Mouse (Mus musculus) heart, embryonic 13.5 days (tissue): ENCODE measurements around the gene Chrna1. TPM values are rescaled to one million over a fixed set of nuclear protein-coding genes. Genes with fewer than 3 reads are reported as not detected.
"Not testable (repeated sequence)": the region's sequence is repeated elsewhere in the genome, so short reads cannot be mapped to it uniquely, and the experiment has no call there.

Experiments used
- ATAC-seq: fragments of 200-750 bp; cut with Nextera tagmentation; 2 replicates; pipeline ENCODE4 v1.8.0; 2017; ENCODE audit warnings: moderate TSS enrichment; ENCODE audit not compliant: insufficient number of reproducible peaks, low FRiP score, low TSS enrichment; ENCODE audit errors: extremely low read depth
- H3K27ac ChIP-seq: fragments of 300-500 bp; sonication (generic); replicated peaks from 2 replicates; pipeline ENCODE4 v1.5.1; 2015; ENCODE audit warnings: moderate library complexity, mild to moderate bottlenecking, inconsistent platforms
- H3K27me3 ChIP-seq: fragments of 300-500 bp; sonication (generic); replicated peaks from 2 replicates; pipeline ENCODE4 v1.6.1; 2015; ENCODE audit warnings: mild to moderate bottlenecking, inconsistent platforms
- H3K36me3 ChIP-seq: fragments of 300-500 bp; sonication (generic); 2 replicates; pipeline ENCODE4 v1.6.1; 2015; ENCODE audit warnings: mild to moderate bottlenecking, inconsistent platforms
- H3K4me1 ChIP-seq: fragments of 300-500 bp; sonication (generic); 2 replicates; pipeline ENCODE4 v1.6.1; 2015; ENCODE audit warnings: inconsistent platforms
- H3K4me2 ChIP-seq: fragments of 300-500 bp; sonication (generic); 2 replicates; pipeline ENCODE4 v1.6.1; 2015; ENCODE audit warnings: inconsistent platforms, mild to moderate bottlenecking, moderate library complexity
- H3K4me3 ChIP-seq: fragments of 300-500 bp; sonication (generic); 2 replicates; pipeline ENCODE4 v1.5.1; 2015; ENCODE audit warnings: moderate library complexity, mild to moderate bottlenecking, inconsistent platforms
- H3K9ac ChIP-seq: fragments of 300-500 bp; sonication (generic); 2 replicates; pipeline ENCODE4 v1.6.1; 2015; ENCODE audit warnings: inconsistent platforms, mild to moderate bottlenecking, moderate library complexity
- H3K9me3 ChIP-seq: fragments of 300-500 bp; sonication (generic); 2 replicates; pipeline ENCODE4 v1.6.1; 2016; ENCODE audit warnings: inconsistent platforms
- WGBS: fragments of 180-500 bp; shearing (Covaris S2); methylation state at CpG from one replicate; pipeline ENCODE4 v1.1.7; 2015; ENCODE audit warnings: mixed read lengths; 5-methylcytosine and 5-hydroxymethylcytosine counted together
- polyA plus RNA-seq: library from polyadenylated mRNA; unstranded; fragments of >200 nt; fragmentation: Nextera tagmentation; extraction: Ambion mirVana; gene quantifications from 2 replicates; pipeline ENCODE4 v1.2.1, GENCODE M21; 2015

The Chrna1 gene
- polyA plus RNA-seq, 1 experiment from 2014 or later, result 0.15 TPM

DNA sequence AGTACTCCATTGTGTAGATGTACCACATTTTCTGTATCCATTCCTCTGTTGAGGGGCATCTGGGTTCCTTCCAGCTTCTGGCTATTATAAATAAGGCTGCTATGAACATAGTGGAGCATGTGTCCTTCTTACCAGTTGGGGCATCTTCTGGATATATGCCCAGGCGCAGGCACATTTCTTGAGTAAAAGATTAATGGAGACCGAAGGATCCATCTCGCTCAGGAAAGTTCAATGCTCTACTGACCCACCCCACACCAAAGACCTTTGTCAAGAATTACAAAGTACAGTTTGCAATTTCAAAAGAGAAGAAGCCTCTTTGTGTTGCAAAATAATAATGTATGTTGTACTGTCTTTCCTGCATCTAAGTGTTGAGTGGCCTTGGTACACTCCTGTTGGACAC lies 23.1 kb downstream of the Chrna1 start:
- not testable (repeated sequence) for H3K36me3 ChIP-seq, ATAC-seq, H3K9me3 ChIP-seq, H3K4me2 ChIP-seq, H3K4me3 ChIP-seq, H3K27me3 ChIP-seq, H3K27ac ChIP-seq, H3K9ac ChIP-seq
- WGBS, result 88% methylated on average over 3 of the region's 3 CpGs
- H3K4me1 ChIP-seq, result peaks cover 12% of the 10 kb centered on the region

DNA sequence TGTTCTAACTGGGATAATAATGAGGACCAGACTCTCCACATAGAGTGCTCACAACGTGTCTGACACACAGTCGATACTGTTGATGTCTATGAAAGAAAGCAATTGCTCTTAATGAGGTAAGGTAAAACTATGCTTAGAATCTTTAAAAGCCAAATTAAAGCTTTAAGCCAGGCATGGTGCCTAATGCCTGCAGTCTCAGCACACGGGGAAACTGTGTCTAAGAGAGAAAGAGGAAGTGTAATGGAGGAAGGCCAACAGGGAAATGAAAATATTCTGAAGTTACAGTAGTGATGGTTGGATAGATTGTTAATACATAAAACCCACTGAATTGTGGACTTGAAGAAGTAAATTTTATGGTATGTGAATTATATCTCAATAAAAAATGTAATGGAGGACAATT lies 25.7 kb downstream of the Chrna1 start:
- Histone ChIP-seq H3K4me3 (no peak overlapping the region), H3K4me2 (no peak overlapping the region), H3K27ac (no peak overlapping the region), H3K9ac (no peak overlapping the region), H3K4me1 (no peaks in the 10 kb centered on the region), H3K36me3 (no peaks in the 10 kb centered on the region), H3K27me3 (no peaks in the 10 kb centered on the region; the same call in 1 of the 2 replicates), H3K9me3 (no peaks in the 10 kb centered on the region)
- WGBS, result 75% methylated on average over 3 of the region's 3 CpGs
- ATAC-seq, result no peak

DNA sequence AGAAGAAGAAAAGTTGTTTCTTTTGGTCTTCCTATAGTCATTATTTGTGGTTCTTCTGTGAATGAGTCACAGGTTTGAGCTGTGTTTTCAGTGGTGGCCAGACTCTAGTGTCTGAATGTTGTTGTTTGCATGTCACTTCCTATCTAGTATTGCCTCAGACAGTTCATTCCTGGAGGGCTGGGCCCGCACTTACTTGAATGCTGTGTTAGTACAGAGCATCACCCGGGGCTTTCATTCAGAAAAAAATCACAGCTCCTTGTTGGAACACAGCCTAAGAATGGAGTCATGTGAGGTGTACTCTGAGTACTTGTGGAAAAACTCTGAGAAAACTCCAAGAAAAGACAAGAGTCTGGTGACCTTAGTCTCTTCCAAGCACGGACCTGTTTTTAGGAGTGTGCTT lies 27.2 kb downstream of the Chrna1 start:
- 63% methylated on average over 3 of the region's 3 CpGs for WGBS
- Histone ChIP-seq H3K9me3 (no peaks in the 10 kb centered on the region), H3K27me3 (peaks cover 4% of the 10 kb centered on the region; the same call in 1 of the 2 replicates), H3K9ac (no peak overlapping the region), H3K4me1 (no peaks in the 10 kb centered on the region), H3K27ac (no peak overlapping the region), H3K36me3 (no peaks in the 10 kb centered on the region), H3K4me2 (no peak overlapping the region), H3K4me3 (no peak overlapping the region)
- ATAC-seq, result no peak

DNA sequence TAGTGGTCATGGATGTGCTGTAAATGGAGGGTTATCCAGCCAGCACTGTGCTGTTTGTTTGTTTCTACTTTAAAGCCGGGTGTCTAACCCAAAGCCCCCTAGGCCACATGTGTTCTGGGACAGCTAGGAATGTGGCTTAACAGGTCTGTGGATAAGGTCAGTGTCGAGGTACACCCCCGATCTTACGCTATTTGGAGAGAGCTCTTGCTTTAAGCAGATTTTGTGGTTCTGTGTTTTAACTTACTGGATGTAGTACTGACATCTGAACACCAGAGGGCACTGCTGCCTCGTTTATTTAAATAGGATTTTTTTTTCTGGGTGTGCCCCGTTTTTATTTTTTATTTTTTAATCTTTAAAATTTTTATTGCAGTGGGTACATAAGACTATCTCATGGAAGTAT lies 29.4 kb downstream of the Chrna1 start:
- peaks cover 4% of the 10 kb centered on the region; the same call in 1 of the 2 replicates for H3K27me3 ChIP-seq
- H3K27ac ChIP-seq, result no peak overlapping the region
- WGBS, result 23% methylated on average over 6 of the region's 6 CpGs
- H3K4me3 ChIP-seq, result no peak overlapping the region
- H3K9me3 ChIP-seq, result no peaks in the 10 kb centered on the region
- no peak for ATAC-seq
- H3K4me2 ChIP-seq, result peak overlapping the region; percentile 29
- no peaks in the 10 kb centered on the region for H3K36me3 ChIP-seq
- no peak overlapping the region for H3K9ac ChIP-seq
- no peaks in the 10 kb centered on the region for H3K4me1 ChIP-seq

DNA sequence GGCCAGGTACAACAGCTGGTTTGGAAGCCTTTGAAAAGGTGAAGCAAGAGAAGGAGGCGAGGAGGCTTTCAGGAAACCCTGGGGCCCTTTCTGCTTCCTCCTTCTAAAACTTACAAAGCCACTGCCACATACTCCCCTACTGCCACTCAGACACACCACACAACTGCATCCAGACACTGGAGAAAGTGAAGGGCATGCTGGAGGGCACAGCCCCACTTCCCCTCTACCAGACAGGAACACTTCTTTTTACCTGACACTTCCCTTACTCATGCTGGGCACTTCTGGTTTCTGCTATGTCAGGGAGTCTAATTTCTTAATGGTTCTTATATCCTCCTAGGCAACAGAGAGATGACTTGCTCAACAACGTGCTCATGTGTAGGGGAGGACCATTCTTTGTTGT lies 31.6 kb downstream of the Chrna1 start:
- no peak overlapping the region for H3K4me2 ChIP-seq
- peaks cover 10% of the 10 kb centered on the region for H3K27me3 ChIP-seq
- H3K9ac ChIP-seq, result no peak overlapping the region
- no peaks in the 10 kb centered on the region for H3K4me1 ChIP-seq
- no peaks in the 10 kb centered on the region for H3K36me3 ChIP-seq
- WGBS, result 61% methylated on average over 2 of the region's 2 CpGs
- H3K9me3 ChIP-seq, result no peaks in the 10 kb centered on the region
- H3K27ac ChIP-seq, result no peak overlapping the region
- ATAC-seq, result no peak
- no peak overlapping the region for H3K4me3 ChIP-seq

DNA sequence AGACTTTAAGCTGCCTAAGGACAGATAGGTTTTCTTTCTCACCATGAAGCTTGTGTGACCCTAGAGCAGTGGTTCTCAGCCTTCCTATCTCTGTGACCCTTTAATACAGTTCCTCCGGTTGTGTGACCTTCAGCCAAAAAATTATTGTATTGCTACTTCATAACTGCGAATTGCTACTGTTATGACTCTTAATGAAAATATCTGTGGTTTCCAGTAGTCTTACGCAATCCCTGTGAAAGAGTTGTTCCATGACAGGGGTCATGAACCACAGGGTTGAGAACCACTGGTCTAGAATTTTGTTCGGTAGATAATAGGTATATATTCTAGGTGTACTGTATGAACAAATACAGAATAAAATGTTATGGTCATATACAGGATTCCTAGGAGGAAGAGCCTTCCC lies 32.9 kb downstream of the Chrna1 start:
- ATAC-seq, result no peak

DNA sequence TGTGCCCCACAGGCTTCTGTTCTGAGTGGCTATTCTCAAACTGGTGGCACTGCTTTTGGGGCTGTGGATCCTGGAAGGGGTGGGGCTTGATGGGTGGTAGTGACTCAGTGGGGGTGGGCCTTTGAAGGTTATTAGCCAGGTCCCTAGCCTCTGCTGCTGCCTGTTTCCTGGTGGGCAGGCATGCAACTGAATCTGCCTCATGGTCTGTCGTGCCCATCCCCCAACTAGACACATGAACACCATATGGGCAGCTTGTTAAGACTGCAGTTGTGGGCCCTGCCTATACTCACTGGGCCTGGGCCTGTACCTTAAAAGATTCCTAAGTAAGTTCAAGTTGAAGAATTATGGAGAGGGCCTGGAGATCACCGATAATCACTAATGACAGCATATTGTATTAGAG lies 34.6 kb downstream of the Chrna1 start:
- H3K4me2 ChIP-seq, result no peak overlapping the region
- H3K9ac ChIP-seq, result no peak overlapping the region
- WGBS, result 72% methylated on average over 2 of the region's 2 CpGs
- H3K27ac ChIP-seq, result no peak overlapping the region
- no peak for ATAC-seq
- H3K36me3 ChIP-seq, result no peaks in the 10 kb centered on the region
- no peaks in the 10 kb centered on the region for H3K9me3 ChIP-seq
- no peak overlapping the region for H3K4me3 ChIP-seq
- H3K27me3 ChIP-seq, result peaks cover 26% of the 10 kb centered on the region
- peaks cover 5% of the 10 kb centered on the region for H3K4me1 ChIP-seq

More for the DNA sequence above, 32.9 kb downstream of the Chrna1 start:
- Histone ChIP-seq H3K4me2 (no peak overlapping the region), H3K9ac (no peak overlapping the region), H3K27me3 (peaks cover 21% of the 10 kb centered on the region), H3K4me3 (no peak overlapping the region), H3K9me3 (no peaks in the 10 kb centered on the region), H3K27ac (no peak overlapping the region), H3K4me1 (no peaks in the 10 kb centered on the region), H3K36me3 (no peaks in the 10 kb centered on the region)
- 74% methylated on average over 4 of the region's 4 CpGs for WGBS

DNA sequence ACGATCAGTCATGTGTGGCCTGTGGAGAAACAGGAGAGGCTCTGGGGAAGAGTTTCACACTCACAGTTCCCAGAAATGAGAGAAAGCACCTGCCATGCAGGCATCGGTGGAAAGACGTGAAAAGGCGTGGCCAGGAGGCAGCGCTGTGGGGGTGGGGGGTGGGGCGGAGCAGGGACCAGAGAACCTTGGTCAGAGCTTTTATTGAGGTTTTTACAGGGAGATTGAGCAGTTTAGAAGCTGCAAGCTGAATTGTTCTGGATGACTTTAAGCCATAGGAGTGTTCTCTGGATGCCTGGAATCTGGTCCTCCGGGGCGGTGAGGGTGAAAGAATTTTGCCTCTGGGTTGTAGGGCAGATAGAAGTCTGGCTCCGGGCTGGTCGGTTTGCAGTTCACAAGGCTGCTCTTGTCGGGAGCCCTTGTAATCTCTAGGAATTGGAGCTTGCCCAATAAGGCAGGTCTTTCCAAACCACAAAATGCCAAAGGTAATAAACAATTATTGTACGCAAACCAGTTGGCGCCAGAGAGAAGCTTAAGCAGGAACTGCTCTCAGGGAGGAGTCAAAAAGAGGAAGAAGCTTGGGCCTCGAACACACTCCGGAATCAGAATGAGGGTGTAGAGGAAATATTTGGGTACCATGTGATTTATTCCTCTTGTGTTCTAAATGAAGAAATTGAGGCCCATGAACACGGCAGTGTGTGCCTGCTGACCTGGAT lies 39.5 kb downstream of the Chrna1 start:
- Histone ChIP-seq H3K4me1 (peaks cover 9% of the 10 kb centered on the region), H3K4me3 (peak overlapping the region; percentile 21; the same call in 1 of the 2 replicates), H3K36me3 (no peaks in the 10 kb centered on the region), H3K9ac (peak overlapping the region; percentile 33; the same call in 1 of the 2 replicates), H3K4me2 (peak overlapping the region; percentile 53), H3K27me3 (peaks cover 22% of the 10 kb centered on the region), H3K9me3 (no peaks in the 10 kb centered on the region), H3K27ac (no peak overlapping the region)
- WGBS, result 31% methylated on average over 16 of the region's 16 CpGs
- no peak for ATAC-seq

DNA sequence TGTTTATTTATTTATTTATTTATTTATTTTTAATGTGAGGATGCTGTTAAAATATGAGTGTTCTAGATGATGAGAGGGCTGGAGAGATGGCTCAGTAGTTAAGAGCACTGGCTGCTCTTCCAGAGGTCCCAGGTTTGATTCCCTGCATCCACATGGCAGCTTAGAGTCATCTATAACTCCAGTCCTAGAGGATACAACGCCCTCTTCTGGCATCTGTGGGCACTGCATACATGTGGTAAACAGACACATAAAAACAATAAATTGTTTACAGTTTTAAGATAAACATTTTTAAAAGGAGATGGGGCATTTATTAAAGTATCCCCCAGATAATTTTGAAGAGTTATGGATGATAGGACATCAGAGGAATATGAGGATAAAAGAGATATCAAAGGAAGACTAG lies 40.4 kb downstream of the Chrna1 start:
- Histone ChIP-seq H3K4me1 (peaks cover 9% of the 10 kb centered on the region), H3K4me2 (no peak overlapping the region), H3K27ac (no peak overlapping the region), H3K27me3 (peaks cover 22% of the 10 kb centered on the region), H3K9me3 (no peaks in the 10 kb centered on the region), H3K9ac (no peak overlapping the region), H3K36me3 (no peaks in the 10 kb centered on the region), H3K4me3 (no peak overlapping the region)
- ATAC-seq, result no peak
- WGBS, result 22% methylated on average over 1 of the region's 1 CpGs

DNA sequence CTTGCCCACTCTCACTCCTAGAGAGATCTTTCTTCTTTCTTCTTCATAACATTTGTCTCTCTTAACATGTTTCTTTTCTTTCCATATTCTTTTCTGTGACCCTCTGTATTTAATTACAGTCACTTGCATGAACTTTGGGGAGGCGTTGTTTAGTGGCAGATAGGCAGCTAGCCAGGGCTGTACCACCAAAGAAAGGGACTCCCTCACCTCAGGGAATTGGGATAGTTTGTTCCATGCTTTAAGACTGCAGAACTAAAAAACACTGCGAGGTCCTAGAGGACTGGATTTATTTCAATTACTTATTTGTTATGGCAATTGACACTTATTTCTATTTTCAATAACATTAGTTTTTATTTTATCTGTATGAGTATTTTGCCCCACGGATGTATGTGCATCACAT lies 41.0 kb downstream of the Chrna1 start:
- Histone ChIP-seq H3K36me3 (no peaks in the 10 kb centered on the region), H3K4me2 (no peak overlapping the region), H3K27ac (no peak overlapping the region), H3K9me3 (no peaks in the 10 kb centered on the region), H3K27me3 (peaks cover 20% of the 10 kb centered on the region), H3K4me3 (no peak overlapping the region), H3K9ac (no peak overlapping the region), H3K4me1 (peaks cover 9% of the 10 kb centered on the region)
- no peak for ATAC-seq
- WGBS, result 73% methylated on average over 3 of the region's 3 CpGs

DNA sequence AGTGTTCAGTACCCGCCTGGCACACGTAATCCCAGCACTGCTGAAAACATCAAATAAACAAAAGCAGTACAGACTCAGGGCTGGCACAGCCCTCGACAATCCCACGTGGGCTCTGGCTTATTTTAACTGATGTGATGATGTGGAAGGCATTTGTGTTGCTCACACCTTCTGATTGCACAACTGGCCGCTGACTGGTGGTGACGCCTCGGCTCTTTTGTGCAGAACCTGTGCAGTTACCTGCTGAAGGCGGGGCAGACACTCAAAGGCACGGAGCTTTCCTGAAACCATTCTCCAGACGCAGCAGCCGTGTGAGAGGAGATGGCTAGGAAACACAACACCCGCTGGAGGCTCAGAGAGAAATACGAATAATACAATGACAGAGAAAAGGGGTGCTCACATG lies 41.5 kb downstream of the Chrna1 start:
- no peak overlapping the region for H3K4me2 ChIP-seq
- no peaks in the 10 kb centered on the region for H3K36me3 ChIP-seq
- no peak overlapping the region for H3K9ac ChIP-seq
- no peak for ATAC-seq
- peaks cover 15% of the 10 kb centered on the region; the same call in 1 of the 2 replicates for H3K27me3 ChIP-seq
- H3K9me3 ChIP-seq, result no peaks in the 10 kb centered on the region
- WGBS, result 53% methylated on average over 13 of the region's 13 CpGs
- H3K4me1 ChIP-seq, result peaks cover 9% of the 10 kb centered on the region
- H3K27ac ChIP-seq, result no peak overlapping the region
- H3K4me3 ChIP-seq, result no peak overlapping the region

DNA sequence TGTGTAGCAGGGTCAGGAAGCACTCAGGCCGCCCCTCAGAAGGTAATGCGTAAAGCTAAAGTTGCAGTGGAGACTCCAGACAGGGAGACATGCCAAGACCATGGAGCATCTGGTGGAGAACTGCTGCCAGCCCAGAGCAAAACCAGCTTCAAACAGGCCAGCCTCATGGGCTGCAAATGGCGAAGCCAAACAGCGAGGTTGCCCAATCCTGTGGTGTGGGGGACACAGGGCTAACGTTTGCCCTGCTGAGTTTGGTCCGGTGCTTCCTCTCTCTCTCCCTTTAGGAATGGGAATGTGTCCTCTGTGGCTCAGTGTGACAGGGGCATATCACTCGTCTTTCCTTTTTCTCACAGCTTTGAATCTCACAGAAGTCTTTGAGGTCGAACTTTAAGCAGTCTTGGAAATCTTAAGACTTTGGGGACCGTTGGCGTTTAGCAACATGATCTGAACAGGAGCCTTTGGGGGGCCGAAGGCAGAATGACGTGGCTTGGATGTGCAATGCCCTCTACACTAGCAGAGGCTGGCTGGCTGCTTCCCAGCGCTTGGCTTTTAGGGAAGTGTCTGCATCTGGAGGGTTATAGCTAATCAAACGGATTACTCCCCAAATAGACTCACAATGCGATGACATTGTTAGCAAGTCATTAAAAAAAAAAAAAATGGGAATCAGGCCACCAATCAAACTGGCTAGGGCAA lies 43.9 kb downstream of the Chrna1 start:
- ATAC-seq, result no peak
- H3K27me3 ChIP-seq, result no peaks in the 10 kb centered on the region
- WGBS, result 71% methylated on average over 15 of the region's 15 CpGs
- H3K27ac ChIP-seq, result no peak overlapping the region
- no peak overlapping the region for H3K4me3 ChIP-seq
- peaks cover 9% of the 10 kb centered on the region for H3K4me1 ChIP-seq
- no peaks in the 10 kb centered on the region for H3K9me3 ChIP-seq
- H3K9ac ChIP-seq, result no peak overlapping the region
- H3K4me2 ChIP-seq, result no peak overlapping the region
- H3K36me3 ChIP-seq, result no peaks in the 10 kb centered on the region
